Mouse (Mus musculus) granulocyte monocyte progenitor cell, adult 5-6 weeks (primary cell): ENCODE results near the gene Rnf157. TPM values are rescaled to one million over a fixed set of nuclear protein-coding genes. Genes with fewer than 3 reads are reported as not detected.

ENCODE experiments used
- ATAC-seq: replicated peaks from 2 replicates; pipeline ENCODE4 v1.8.0; 2016; ENCODE audit warnings: mild to moderate bottlenecking, moderate TSS enrichment, inconsistent platforms; ENCODE audit not compliant: poor library complexity, severe bottlenecking
- total RNA-seq, 2 experiments: library from RNA; stranded (forward) in 1 of 2; stranded (reverse) in 1 of 2; fragments of 200-712, 200-1000 nt in 1 of 2; fragments of >200 nt in 1 of 2; fragmentation: Nextera tagmentation in 1 of 2; gene quantifications; 2 replicates each; pipeline ENCODE4 v1.2.3; 2014 to 2017

Gene Rnf157
- total RNA-seq, 2 experiments from 2014 or later: 7.5 to 13.9 TPM

GRCm38 (mm10) chr11:116347955-116348354, 64.9 kb downstream of the Rnf157 start:
- ATAC-seq: no peak

- no peak for ATAC-seq
Measured at GRCm38 (mm10) chr11:116347012-116347411, 65.8 kb downstream of the Rnf157 start.

GRCm38 (mm10) chr11:116342069-116342791, 70.6 kb downstream of the Rnf157 start:
- no peak for ATAC-seq

GRCm38 (mm10) chr11:116337531-116337930, 75.3 kb downstream of the Rnf157 start:
- no peak for ATAC-seq

GRCm38 (mm10) chr11:116337000-116337399, 75.8 kb downstream of the Rnf157 start:
- ATAC-seq: peak; percentile 28; the same call in 1 of the 2 replicates

GRCm38 (mm10) chr11:116336393-116336792, 76.4 kb downstream of the Rnf157 start:
- ATAC-seq: no peak

GRCm38 (mm10) chr11:116335244-116336036, 77.4 kb downstream of the Rnf157 start, which contains the start of gene Foxj1:
TSS of gene Foxj1 (minus strand) at chr11:116335399.
- ATAC-seq: peak; percentile 86

- ATAC-seq: no peak
Measured at GRCm38 (mm10) chr11:116334417-116334782, 78.4 kb downstream of the Rnf157 start.

- ATAC-seq: peak; percentile 18; the same call in 1 of the 2 replicates
Measured at GRCm38 (mm10) chr11:116333526-116334416, 79.1 kb downstream of the Rnf157 start.

GRCm38 (mm10) chr11:116332983-116333270, 79.9 kb downstream of the Rnf157 start:
- ATAC-seq: no peak

GRCm38 (mm10) chr11:116332232-116332982, 80.4 kb downstream of the Rnf157 start:
- ATAC-seq: no peak

- ATAC-seq: no peak
Measured at GRCm38 (mm10) chr11:116330211-116330518, 82.7 kb downstream of the Rnf157 start.

- ATAC-seq: no peak
Measured at GRCm38 (mm10) chr11:116329314-116330210, 83.3 kb downstream of the Rnf157 start.

GRCm38 (mm10) chr11:116326963-116327603, 85.7 kb downstream of the Rnf157 start:
- no peak for ATAC-seq

- ATAC-seq: peak; percentile 93
Measured at GRCm38 (mm10) chr11:116318719-116319659, 93.8 kb downstream of the Rnf157 start.

GRCm38 (mm10) chr11:116312359-116312758, 100.5 kb downstream of the Rnf157 start:
- no peak for ATAC-seq

GRCm38 (mm10) chr11:116311169-116311568, 101.7 kb downstream of the Rnf157 start:
- no peak for ATAC-seq

- no peak for ATAC-seq
Measured at GRCm38 (mm10) chr11:116309601-116310000, 103.2 kb downstream of the Rnf157 start.
